Mouse (Mus musculus): Measurements from ENCODE around the gene Ppp1cc. TPM values are rescaled to one million over a fixed set of nuclear protein-coding genes. Genes with fewer than 3 reads are reported as not detected.

Ppp1cc gene
- 988 TPM for polyA plus RNA-seq (2017; shearing (Covaris generic))

GRCm38 (mm10) chr5:122157827-122158381 lies at the start of gene Ppp1cc:
Gene Ppp1cc (plus strand): TSS chr5:122158278.

GRCm38 (mm10) chr5:122140723-122141122 lies 17.4 kb upstream of the Ppp1cc start, which contains the start of gene Ccdc63:
Gene Ccdc63 (minus strand): TSS chr5:122140823.

GRCm38 (mm10) chr5:122206475-122206874 lies 48.4 kb downstream of the Ppp1cc start, which contains the start of gene Hvcn1:
Gene Hvcn1 (plus strand): TSS chr5:122206804.

Other genes starting within 250 kb of the Ppp1cc start
- gene Cux2, start 108.2 kb upstream of the Ppp1cc start, polyA plus RNA-seq (2017; shearing (Covaris generic)): 0.21 TPM
- not detected for gene Myl2, start 57.3 kb upstream of the Ppp1cc start, polyA plus RNA-seq (2017; shearing (Covaris generic))
- 0.35 TPM for gene Ccdc63, start 17.5 kb upstream of the Ppp1cc start, polyA plus RNA-seq (2017; shearing (Covaris generic))
- gene Hvcn1, start 48.5 kb downstream of the Ppp1cc start, polyA plus RNA-seq (2017; shearing (Covaris generic)): 72.2 TPM
- gene Tctn1, start 106.2 kb downstream of the Ppp1cc start, polyA plus RNA-seq (2017; shearing (Covaris generic)): 2.0 TPM
- 68.3 TPM for gene Pptc7, start 126.1 kb downstream of the Ppp1cc start, polyA plus RNA-seq (2017; shearing (Covaris generic))
- gene Rad9b, start 196.0 kb downstream of the Ppp1cc start, polyA plus RNA-seq (2017; shearing (Covaris generic)): 4.7 TPM
- gene Vps29, start 196.1 kb downstream of the Ppp1cc start, polyA plus RNA-seq (2017; shearing (Covaris generic)): 117 TPM
- gene Gpn3, start 213.6 kb downstream of the Ppp1cc start, polyA plus RNA-seq (2017; shearing (Covaris generic)): 128 TPM
- gene Fam216a, start 214.1 kb downstream of the Ppp1cc start, polyA plus RNA-seq (2017; shearing (Covaris generic)): 21.1 TPM
- gene Arpc3, start 233.6 kb downstream of the Ppp1cc start, polyA plus RNA-seq (2017; shearing (Covaris generic)): 1,084 TPM

Data from effector memory CD4-positive, alpha-beta T cell, adult 5 months (primary cell).